Mouse (Mus musculus): ENCODE measurements at regions not wholly inside any gene's neighbourhood (a gene's known extent, or its start where the extent isn't known, plus 50 kb on each side); places are given as distances from the start of the nearest gene placed in this dataset.

GRCm38 (mm10) chr2:169234368-169235070 is 279.1 kb upstream of the Zfp64 start:
- no peak for DNase-seq

DNA sequence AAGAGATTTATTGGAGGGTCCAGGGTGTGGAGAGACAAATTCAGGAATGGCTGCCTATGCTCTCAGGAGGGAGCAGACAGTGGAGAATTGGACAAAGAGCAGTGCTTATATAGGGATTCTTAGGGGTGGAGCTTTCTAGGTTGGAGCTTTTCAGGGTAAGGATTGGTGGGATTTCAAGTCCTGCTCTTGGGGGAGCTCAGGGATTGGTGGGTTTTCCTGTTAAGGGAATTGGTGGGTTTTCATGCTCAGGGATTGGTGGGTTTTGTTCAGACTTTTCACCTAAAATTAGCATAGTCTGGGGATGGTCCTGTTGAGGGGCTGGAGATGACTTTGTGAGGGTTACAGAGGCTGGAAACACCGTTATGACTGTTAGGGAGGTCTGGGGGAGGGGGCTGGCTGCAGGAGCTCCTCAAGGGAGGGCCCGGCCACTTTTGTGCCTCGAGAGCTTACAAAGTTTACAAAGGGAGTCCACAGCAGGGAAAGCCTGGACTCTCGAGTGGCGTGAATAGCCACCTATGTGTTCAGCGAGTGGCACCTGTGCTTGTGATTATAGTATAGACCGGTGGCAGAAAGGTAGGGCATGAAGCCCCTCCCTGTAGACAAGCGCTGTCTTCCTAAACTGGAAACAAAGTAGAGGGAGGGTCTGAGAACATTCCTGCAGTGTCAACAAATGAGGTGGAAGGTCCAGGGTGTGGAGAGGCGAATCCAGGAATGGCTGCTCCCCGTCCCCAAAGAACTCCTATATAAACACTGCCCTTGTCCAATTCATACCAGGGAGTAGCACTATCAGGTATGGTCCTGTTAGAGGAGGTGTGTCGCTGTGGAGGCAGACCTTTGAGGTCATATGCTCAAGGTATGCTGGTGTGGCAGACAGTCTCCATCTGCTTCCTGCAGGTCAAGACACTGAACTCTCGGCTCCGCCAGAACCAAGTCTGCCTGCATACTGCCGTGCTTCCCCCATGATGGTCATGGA is 278.1 kb upstream of the Zfp64 start:
- DNase-seq, result no peak

GRCm38 (mm10) chr2:169222264-169222663 is 266.9 kb upstream of the Zfp64 start:
- DNase-seq, result no peak

DNA sequence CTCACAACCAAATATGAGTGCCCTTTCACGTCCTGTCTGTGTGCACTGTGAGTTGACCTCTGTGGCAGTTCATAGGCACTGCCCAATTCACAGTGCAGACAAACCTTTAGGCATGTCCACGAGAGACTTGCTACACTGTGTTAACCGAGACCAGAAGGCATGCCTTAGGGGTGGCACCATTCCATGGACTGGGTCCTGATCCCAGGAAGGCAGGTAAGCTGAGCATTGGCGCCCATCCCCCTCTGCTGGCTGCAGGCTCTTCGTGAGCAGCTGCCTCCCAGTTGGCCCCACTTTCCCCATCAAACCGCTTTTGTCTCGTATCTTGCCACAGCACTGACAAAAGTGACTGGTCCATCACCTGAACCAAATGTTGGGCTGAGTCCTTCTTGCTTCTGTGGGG is 265.8 kb upstream of the Zfp64 start:
- DNase-seq, result no peak

DNA sequence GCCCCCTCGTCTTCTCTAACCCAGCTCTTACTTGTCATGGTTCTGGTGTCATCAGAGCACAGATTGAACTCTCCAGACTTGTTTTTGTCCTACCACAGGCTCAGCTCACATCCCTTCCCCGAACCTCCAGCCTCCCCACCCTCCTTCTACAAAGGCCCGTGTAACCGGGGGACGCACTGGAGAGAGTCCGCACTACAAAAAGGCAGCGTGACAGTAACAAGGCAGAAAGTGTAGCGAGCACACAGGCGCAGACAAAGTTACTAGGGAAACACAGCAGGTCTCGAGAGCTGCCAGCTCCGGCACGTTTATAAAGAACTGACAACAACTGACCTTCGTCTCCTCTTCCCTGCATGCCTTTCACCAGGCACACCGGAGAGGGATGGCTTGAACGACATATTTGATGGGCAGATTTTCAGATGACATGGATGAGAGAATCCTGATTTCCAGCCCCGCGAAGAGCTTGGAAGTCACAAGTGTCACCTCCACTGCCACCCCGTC is 260.2 kb upstream of the Zfp64 start:
- DNase-seq, result peak in 1 of 2 experiments; percentile 4

DNA sequence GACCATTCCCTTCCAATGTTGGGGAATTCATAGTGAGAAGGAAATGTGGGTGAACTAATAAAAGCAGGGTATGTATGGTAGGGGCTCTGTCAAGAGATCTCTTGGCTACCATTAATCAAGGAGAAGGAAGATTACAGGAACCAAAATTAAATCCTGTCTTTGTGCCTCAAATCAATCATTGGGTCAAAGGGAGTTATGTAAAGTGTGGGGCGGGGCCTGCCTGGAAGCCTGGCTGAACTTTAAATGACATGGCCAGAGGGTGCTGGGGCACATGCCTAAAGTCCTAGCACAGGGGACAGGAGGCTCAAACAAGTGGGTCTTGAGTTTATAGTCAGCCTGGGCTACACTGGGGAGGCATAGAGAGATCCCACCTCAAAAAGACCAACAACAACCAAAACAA is 259.0 kb upstream of the Zfp64 start:
- peak in 1 of 2 experiments; percentile 9 for DNase-seq

DNA sequence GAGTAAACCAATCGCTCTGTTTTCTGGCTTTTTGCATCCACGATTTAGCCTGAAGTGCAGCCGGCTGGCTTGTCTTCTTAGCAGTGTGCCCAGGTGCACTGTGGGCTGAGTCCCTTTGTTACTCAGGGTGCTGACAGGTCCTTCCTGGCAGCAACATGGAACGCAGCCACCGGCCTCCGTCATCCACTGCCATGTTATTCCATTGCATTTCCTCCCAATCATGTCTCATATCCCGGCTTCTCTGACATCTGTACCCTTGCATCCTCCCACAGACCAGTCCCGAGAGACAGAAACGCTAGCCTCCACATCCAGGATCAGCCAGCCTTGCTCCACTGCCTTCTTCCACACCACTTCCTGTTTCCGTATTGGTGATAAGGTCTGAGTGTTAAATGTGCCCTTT is 257.9 kb upstream of the Zfp64 start:
- peak; percentile 63 to 74 for DNase-seq

DNA sequence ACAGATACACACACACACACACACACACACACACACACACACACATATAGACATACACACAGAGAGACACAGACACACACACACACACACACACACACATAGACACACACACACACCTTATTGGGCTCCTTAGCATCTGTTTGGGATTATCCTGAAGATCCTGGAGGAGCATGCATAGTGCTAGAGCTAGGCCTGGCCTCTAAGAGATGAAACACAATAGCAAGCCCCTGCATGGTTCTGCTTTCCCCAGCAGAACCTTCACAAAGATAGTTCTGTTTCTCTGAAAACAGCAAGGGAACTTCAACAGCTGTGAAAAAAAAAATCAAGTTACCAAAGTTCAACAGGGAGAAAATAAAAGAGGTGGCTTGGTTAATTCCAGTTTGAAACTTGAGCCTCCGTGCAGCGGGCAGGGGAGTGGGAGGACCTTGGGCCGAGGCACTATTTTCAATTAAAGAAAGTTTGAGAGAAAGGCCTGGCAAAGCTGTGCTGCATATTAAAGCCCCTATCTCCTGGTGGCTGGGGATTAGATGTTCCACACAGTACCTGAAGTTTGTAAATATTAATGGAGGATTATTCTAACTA is 257.4 kb upstream of the Zfp64 start:
- no peak for DNase-seq

GRCm38 (mm10) chr2:169204254-169204752 is 248.9 kb upstream of the Zfp64 start:
- peak; percentile 23 to 67 for DNase-seq

DNA sequence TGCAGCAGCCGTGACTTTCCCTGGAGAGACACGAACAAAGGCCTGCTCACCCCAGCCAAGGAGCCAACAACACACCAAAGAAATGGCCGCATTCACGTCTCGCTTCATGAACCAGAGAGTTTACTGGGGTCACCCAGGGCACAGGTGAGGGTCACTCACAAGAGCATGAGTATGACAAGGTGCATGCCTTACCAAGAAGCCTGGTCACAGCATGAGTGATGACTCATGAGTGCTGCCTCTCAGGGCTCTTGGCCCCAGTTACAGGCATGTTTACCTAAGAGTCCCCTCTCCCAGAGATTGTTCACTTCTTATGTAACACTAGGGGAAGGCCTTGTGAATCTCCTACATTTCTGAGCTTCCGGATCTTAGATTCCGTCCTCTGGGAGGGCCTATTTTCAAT is 236.6 kb upstream of the Zfp64 start:
- DNase-seq, result no peak

DNA sequence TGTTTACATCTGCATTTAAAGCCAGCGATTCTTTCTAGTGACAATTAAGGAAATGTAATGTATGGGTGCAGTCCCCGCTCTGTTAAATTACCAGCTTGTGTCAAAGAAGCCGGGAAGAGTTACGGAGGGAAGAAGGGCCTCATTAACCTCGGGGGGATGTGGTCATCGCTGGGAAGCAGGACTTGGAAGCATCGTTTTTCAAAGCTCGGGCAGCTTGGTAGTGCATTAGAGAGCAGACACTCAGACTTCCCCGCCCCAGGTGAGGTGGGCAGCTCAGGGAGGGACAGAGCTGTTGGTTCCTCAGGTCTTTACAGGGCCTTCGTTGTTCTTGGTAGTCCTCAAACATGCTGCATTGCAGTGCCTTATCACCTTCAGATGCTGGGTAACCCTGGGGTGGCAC is 236.1 kb upstream of the Zfp64 start:
- DNase-seq, result no peak

GRCm38 (mm10) chr2:169177565-169177964 is 222.2 kb upstream of the Zfp64 start:
- no peak for DNase-seq

DNA sequence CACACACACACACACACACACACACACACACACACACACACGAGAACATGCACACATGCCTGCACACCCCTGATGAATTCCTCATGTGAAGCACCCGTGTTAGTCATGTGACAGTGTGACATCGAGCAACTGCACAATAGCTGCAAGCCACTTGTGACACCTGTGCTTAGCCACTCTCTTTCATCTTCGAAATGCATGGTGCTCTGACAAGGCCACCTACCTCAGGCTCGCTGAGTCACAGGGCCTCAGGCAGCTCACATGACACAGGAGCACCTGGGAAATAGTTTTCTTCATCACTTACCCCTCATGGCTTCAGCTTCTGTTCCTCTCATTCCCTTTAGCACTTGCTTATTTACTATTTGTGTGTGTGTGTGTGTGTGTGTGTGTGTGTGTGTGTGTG is 213.4 kb upstream of the Zfp64 start:
- DNase-seq, result no peak

GRCm38 (mm10) chr2:169168376-169168775 is 213.0 kb upstream of the Zfp64 start:
- DNase-seq, result no peak

DNA sequence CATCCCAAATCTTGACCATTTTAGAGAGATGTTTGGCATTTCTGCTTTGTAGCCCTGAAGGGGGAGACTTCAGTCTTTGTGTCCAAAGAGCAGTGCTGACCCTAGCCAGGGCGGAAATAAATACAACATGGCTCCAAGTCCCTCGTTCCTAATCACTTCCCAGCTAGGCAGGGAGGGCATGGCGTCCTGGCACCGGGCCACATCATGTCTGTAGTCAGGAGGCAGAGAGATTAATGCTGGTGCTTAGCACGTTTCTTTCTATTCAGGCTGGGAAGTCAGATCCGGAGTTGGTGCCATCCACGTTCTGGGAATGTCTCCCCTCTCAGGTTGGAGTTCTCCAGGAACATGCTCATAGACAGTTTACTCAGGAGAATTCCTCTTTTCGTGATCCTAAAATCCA is 206.3 kb upstream of the Zfp64 start:
- peak in 1 of 2 experiments; percentile 6 for DNase-seq

- no peak for DNase-seq
Measured at GRCm38 (mm10) chr2:169158760-169159159, 203.4 kb upstream of the Zfp64 start.

DNA sequence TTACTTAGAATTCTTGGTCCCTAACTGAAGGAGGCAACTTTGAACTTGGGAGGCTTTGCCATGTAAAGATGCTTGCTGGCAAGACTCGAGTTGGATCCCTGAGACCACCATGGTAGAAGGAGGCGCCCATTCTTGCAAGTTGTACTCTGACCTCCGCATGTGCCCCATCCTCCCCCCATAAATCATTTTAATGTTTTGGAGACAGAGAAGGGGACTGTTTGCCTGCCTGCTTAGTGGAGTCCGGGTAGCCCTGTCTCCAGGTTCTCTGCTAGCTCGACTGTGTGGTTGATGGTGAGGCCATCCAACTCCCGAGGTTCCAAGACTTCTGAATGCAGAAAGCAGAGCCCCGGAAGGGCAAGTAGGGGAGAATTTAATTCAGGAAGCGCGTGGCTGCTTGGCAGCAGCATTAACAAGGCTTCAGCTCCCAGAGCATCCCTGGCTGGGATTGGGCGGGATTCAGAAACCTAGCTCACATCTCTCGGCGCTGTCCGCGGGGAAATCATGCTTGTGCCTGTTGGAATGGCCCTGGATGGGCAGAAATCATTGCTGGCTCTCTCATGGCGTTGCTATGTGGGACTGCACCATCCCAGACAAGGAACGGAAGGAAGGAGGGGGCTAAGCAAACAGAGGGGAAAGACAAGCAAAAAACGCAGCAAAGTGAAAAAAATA is 202.8 kb upstream of the Zfp64 start:
- peak; percentile 5 to 13 for DNase-seq

DNA sequence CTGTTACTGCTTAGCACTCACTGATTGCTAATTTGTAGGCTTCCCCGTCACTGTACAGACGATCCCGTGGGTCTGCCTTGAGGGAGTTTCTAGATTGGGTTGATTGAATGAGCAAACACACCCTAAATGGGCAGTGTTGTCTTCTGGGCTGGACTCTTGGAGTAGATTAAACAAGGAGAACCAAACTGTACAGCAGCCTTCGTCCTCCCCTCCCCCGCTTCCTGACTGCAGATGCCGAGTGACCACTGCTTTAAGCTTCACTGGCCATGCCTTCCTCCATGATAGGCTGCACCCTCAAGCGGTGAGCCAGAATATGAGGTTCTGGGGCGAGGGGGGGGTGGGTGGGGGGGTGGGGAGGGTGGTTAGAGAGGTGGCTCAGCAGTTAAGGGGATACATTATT is 201.5 kb upstream of the Zfp64 start:
- DNase-seq, result peak in 1 of 2 experiments; percentile 27

GRCm38 (mm10) chr2:169154881-169155280 is 199.5 kb upstream of the Zfp64 start:
- DNase-seq, result no peak

- no peak for DNase-seq
Measured at GRCm38 (mm10) chr2:169147655-169148054, 192.3 kb upstream of the Zfp64 start.

GRCm38 (mm10) chr2:169142224-169142623 is 186.8 kb upstream of the Zfp64 start:
- DNase-seq, result peak in 1 of 2 experiments; percentile 4

- peak; percentile 18 to 26 for DNase-seq
Measured at GRCm38 (mm10) chr2:169133855-169134254, 178.5 kb upstream of the Zfp64 start.

GRCm38 (mm10) chr2:169125476-169125875 is 170.1 kb upstream of the Zfp64 start:
- DNase-seq, result no peak
